ENCODE assay signal across 9 mouse cellular contexts in the genomic region with DNA sequence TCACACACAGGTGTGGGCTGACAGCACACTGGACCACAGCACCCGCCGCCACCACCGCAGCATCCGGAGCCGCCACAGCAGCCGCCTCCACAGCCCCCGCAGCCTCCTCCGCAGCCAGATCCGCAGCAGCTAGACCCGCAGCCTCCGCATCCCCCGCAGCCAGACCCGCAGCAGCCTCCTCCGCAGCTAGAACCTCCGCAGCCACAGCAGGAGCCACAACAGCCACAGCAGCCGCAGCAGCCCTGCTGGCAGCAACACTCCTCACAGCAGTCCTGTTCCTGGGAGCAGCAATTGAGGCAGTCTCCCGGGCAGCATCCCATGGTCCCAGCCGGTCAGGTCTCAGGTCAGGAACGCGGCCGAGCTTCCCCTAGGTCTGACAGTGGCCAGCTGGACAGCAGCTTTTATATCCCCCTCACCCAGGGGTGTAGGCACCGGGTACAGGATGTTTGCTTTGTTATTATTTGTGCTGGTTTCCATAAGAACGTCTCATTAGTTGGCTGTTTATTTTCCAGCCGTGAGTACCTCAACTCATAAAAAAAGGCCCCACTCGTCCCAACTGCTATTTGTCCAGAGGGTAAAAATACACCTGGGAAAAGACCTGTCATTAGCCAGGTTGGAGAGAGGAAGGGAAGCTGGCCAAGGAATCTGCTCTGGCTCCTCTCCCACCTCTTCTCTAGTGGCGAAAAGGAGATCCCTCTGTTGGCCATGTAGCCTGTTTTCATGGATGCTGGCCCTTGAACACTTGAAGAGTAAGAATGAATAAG. TPM values are rescaled to one million over a fixed set of nuclear protein-coding genes. Genes with fewer than 3 reads are reported as not detected.
A peak's percentile ranks its signal among the peaks of the same experiment; 100 is the strongest.
DNase-seq lines count a peak whose midpoint lies in the region; ATAC-seq and TF ChIP-seq lines count a peak whose summit lies in the region.
"Had no signal": no experiment of that assay in that cellular context is flagged by ENCODE, and none has a peak within 500 bp of the region (broad histone marks: within the 10 kb centered on the region; RNA-seq: fewer than 3 reads in every experiment).

A gene (minus strand): TSS at position 375 of the 764 bp plus-strand sequence.

- peak within 1 kb of the TSS; percentile 40 for H3K9ac ChIP-seq in forebrain, embryonic 14.5 days (ENCODE audit: low read length)
- H3K9ac ChIP-seq in lung, embryonic 14.5 days, result no peak within 1 kb of the TSS

- H3K4me3 ChIP-seq in E14TG2a.4 (replicated peaks; ENCODE audit: low read length), result peak within 1 kb of the TSS; percentile 63
- no peak within 1 kb of the TSS for H3K4me3 ChIP-seq in forebrain, embryonic 14.5 days (ENCODE audit: low read depth, low read length)
- no peak within 1 kb of the TSS for H3K4me3 ChIP-seq in lung, embryonic 14.5 days (ENCODE audit: low read depth, low read length)

- no peak within 1 kb of the TSS for H3K27ac ChIP-seq in forebrain, embryonic 14.5 days (ENCODE audit: low read depth, low read length)
- no peak within 1 kb of the TSS for H3K27ac ChIP-seq in lung, embryonic 14.5 days (ENCODE audit: low read depth)

- H3K9me3 ChIP-seq in E14TG2a.4 (ENCODE audit: low read length), result no peaks in the 10 kb centered on the region
- H3K9me3 ChIP-seq in forebrain, embryonic 14.5 days (replicated peaks; ENCODE audit: control insufficient read depth, low read length), result no peaks in the 10 kb centered on the region
- no peaks in the 10 kb centered on the region for H3K9me3 ChIP-seq in lung, embryonic 14.5 days (ENCODE audit: low read depth, low read length)

- TF ChIP-seq CTCF in E14TG2a.4 (conservative IDR thresholded peaks at IDR 0.05; ENCODE audit: low read length), result no peak
- TF ChIP-seq CTCF in lung, embryonic 14.5 days (IDR thresholded peaks at IDR 0.05; ENCODE audit: low read depth), result no peak

- no peaks in the 10 kb centered on the region for H3K4me1 ChIP-seq in E14TG2a.4 (replicated peaks; ENCODE audit: low read depth, low read length)
- no peaks in the 10 kb centered on the region for H3K4me1 ChIP-seq in forebrain, embryonic 14.5 days (ENCODE audit: control insufficient read depth, insufficient read depth, low read length)
- no peaks in the 10 kb centered on the region for H3K4me1 ChIP-seq in lung, embryonic 14.5 days (ENCODE audit: insufficient read depth)

- H3K27me3 ChIP-seq in E14TG2a.4 (ENCODE audit: insufficient read depth, low read length), result peaks cover 31% of the 10 kb centered on the region
- no peaks in the 10 kb centered on the region for H3K27me3 ChIP-seq in forebrain, embryonic 14.5 days (replicated peaks; ENCODE audit: control insufficient read depth, insufficient read depth, low read length)
- peaks cover 8% of the 10 kb centered on the region; the same call in 1 of the 2 replicates for H3K27me3 ChIP-seq in lung, embryonic 14.5 days (ENCODE audit: insufficient read depth, low read length)

- DNase-seq in heart, adult 11 months, result peak; percentile 85
- no peak for DNase-seq in heart, postnatal 10 days
- DNase-seq in forebrain, embryonic 14.5 days (ENCODE audit: low spot score), result no peak
- DNase-seq in lung, embryonic 14.5 days, result no peak
- DNase-seq in adrenal gland, postnatal 36 days, result no peak
- no peak for DNase-seq in thymus, postnatal 14 days
- DNase-seq in frontal cortex, adult 2 months (ENCODE audit: extremely low spot score in 1 of 2, low spot score in 1 of 2), result no peak

- WGBS in forebrain, embryonic 14.5 days, result 28% methylated on average over 26 of the region's 26 CpGs
- 13% methylated on average over 26 of the region's 26 CpGs for WGBS in lung, embryonic 14.5 days

- no peaks in the 10 kb centered on the region for H3K36me3 ChIP-seq in E14TG2a.4 (ENCODE audit: insufficient read depth, low read length)
- no peaks in the 10 kb centered on the region for H3K36me3 ChIP-seq in forebrain, embryonic 14.5 days (ENCODE audit: control insufficient read depth, insufficient read depth, low read length)
- H3K36me3 ChIP-seq in lung, embryonic 14.5 days (ENCODE audit: insufficient read depth), result no peaks in the 10 kb centered on the region

- ATAC-seq in forebrain, embryonic 14.5 days, result no peak
- ATAC-seq in lung, embryonic 14.5 days (ENCODE audit: insufficient read depth), result no peak

- H3K4me2 ChIP-seq in forebrain, embryonic 14.5 days (ENCODE audit: low read length), result peak within 1 kb of the TSS; percentile 25
- H3K4me2 ChIP-seq in lung, embryonic 14.5 days, result peak within 1 kb of the TSS; percentile 40

- intact Hi-C loops in heart, postnatal 10 days (cut with DNase I), result no loop called here

RNA-seq across cellular contexts. Expression of the gene that starts here (rescaled TPM):
- total RNA-seq in heart, postnatal 10 days (2021), result not detected
- polyA plus RNA-seq in forebrain, embryonic 14.5 days (2014; fragmentation: Nextera tagmentation; extraction: Ambion mirVana), result 0.30 TPM in 1 of 2 replicates, not detected in the other
- 0.75 and 0.87 TPM in 2 replicates for polyA plus RNA-seq in lung, embryonic 14.5 days (2014; fragmentation: Nextera tagmentation; extraction: Ambion mirVana)
- not detected for total RNA-seq in adrenal gland, postnatal 36 days (2021)
- not detected in 2 replicates for polyA plus RNA-seq in frontal cortex, adult 2 months (2012; rRNA removed)
- total RNA-seq: granulocyte monocyte progenitor cell, adult 5-6 weeks had no signal
